Mouse (Mus musculus): ENCODE results near the gene Cd300a. TPM values are rescaled to one million over a fixed set of nuclear protein-coding genes. Genes with fewer than 3 reads are reported as not detected.

The Cd300a gene
- total RNA-seq, 2 experiments from 2014 or later: 0.51 to 0.68 TPM

DNA sequence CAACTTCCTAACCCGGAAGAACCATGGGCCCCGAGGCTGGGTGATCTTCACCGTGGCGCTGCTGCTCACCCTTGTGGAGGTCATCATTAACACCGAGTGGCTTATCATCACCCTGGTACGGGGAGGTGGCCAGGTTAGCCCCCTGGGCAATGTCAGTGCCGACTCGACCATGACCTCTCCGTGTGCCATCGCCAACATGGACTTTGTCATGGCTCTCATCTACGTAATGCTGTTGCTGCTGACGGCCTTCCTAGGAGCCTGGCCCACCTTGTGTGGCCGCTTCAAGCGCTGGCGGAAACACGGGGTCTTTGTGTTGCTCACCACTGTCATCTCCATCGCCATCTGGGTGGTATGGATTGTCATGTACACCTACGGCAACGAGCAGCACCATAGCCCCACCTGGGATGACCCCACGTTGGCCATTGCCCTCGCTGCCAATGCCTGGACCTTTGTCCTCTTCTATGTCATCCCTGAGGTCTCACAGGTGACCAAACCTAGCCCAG, 25.9 kb upstream of the Cd300a start:
- DNase-seq (ENCODE audit: low spot score in 2 of 2): no peak
- intact Hi-C loops (cut with DNase I): no loop called here

GRCm38 (mm10) chr11:114865999-114866398, 23.8 kb upstream of the Cd300a start:
- intact Hi-C loops (cut with DNase I): no loop called here
- no peak for DNase-seq (ENCODE audit: low spot score in 2 of 2)

GRCm38 (mm10) chr11:114866486-114867360, 23.1 kb upstream of the Cd300a start:
- intact Hi-C loops (cut with DNase I): no loop called here
- no peak for DNase-seq (ENCODE audit: low spot score in 2 of 2)

DNA sequence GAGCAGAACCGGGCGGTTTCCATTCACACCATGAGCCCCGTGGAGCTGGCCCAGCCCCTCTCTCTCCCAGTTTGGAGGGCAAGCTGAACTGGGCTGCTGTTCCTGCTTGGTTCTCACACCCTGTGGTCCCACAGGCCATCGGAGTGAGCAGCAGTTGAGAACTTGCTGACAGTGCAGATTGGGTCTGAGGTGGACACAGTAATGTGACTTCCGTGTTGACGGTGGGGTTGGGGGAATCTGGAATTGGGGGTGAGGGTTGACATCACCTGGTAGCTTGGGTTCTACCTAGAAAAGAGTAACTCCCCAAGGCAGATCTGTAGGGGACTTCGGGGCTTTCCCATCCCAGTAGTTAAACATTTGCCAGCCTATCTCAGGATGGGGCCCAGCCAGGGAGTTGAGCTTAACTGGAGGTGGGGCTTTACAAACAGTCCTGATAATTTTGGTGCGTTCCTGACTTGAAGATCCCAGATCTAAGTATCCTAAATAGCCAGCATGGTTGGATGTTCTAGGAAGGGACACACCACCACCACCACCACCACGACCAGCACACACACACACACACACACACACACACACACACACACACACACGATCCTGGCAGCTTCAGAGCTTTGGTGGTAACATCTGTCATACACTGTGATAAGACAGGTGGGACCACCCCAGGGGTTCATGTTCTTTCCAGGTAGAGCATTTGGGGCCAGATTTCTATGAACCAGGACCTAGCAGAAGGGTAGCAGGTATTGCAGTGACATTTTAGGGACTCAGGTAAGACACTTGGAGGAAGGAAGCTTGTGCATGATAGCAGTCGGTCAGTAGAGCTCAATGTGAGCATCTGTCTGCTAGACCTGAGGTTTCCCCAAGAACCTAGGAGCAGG, 22.2 kb upstream of the Cd300a start:
- DNase-seq (ENCODE audit: low spot score in 2 of 2): no peak
- intact Hi-C loops (cut with DNase I): no loop called here

- intact Hi-C loops (cut with DNase I): no loop called here
Observed at GRCm38 (mm10) chr11:114868280-114868679, 21.6 kb upstream of the Cd300a start.

GRCm38 (mm10) chr11:114869787-114870186, 20.1 kb upstream of the Cd300a start:
- DNase-seq (ENCODE audit: low spot score in 2 of 2): no peak
- intact Hi-C loops (cut with DNase I): no loop called here

More at GRCm38 (mm10) chr11:114868280-114868679, 21.6 kb upstream of the Cd300a start:
- no peak for DNase-seq (ENCODE audit: low spot score in 2 of 2)

- DNase-seq (ENCODE audit: low spot score in 2 of 2): no peak
- intact Hi-C loops (cut with DNase I): no loop called here
Observed at GRCm38 (mm10) chr11:114871540-114871939, 18.3 kb upstream of the Cd300a start.

- intact Hi-C loops (cut with DNase I): no loop called here
- DNase-seq (ENCODE audit: low spot score in 2 of 2): no peak
Observed at GRCm38 (mm10) chr11:114873022-114873817, 16.6 kb upstream of the Cd300a start.

GRCm38 (mm10) chr11:114874226-114875145, 15.4 kb upstream of the Cd300a start:
- intact Hi-C loops (cut with DNase I): no loop called here
- DNase-seq (ENCODE audit: low spot score in 2 of 2): no peak

GRCm38 (mm10) chr11:114875301-114875801, 14.5 kb upstream of the Cd300a start:
- intact Hi-C loops (cut with DNase I): no loop called here
- no peak for DNase-seq (ENCODE audit: low spot score in 2 of 2)

- DNase-seq (ENCODE audit: low spot score in 2 of 2): no peak
- intact Hi-C loops (cut with DNase I): loop anchor here (2.0 kb wide), 1 partner anchor 131 kb away; no protein-coding TSS in a partner anchor
Observed at GRCm38 (mm10) chr11:114876176-114876575, 13.7 kb upstream of the Cd300a start.

DNA sequence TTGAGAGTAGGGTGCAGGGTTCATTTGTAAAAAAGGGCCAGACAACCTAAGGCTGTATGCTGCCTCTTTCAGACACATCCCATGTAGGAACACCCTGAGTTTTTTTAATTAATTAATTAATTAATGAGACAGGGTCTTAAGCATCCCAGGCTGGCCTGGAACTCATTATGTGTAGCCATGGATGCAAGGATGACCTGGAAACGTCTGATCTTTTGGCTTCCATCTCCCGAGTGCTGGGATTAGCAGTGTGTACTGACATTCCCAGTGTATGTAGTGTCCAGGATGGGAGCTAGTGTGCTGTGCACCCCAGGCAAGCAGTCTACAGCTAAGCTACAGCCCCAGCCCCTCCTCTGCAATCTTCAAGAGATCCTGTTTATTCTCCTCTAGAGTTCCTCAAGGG, 13.2 kb upstream of the Cd300a start:
- no peak for DNase-seq (ENCODE audit: low spot score in 2 of 2)
- intact Hi-C loops (cut with DNase I): loop anchor here (1.0 to 2.0 kb wide), 2 partner anchors 64 to 132 kb away; no protein-coding TSS in a partner anchor

- intact Hi-C loops (cut with DNase I): loop anchor here (1.0 to 2.0 kb wide), 2 partner anchors 65 to 132 kb away; no protein-coding TSS in a partner anchor
- peak; percentile 61 to 66 for DNase-seq (ENCODE audit: low spot score in 2 of 2)
Observed at GRCm38 (mm10) chr11:114877145-114877544, 12.7 kb upstream of the Cd300a start.

GRCm38 (mm10) chr11:114879666-114880065, 10.2 kb upstream of the Cd300a start:
- intact Hi-C loops (cut with DNase I): loop anchor here (2.0 kb wide), 1 partner anchor 29 kb away; no protein-coding TSS in a partner anchor
- peak; percentile 23 to 26 for DNase-seq (ENCODE audit: low spot score in 2 of 2)

DNA sequence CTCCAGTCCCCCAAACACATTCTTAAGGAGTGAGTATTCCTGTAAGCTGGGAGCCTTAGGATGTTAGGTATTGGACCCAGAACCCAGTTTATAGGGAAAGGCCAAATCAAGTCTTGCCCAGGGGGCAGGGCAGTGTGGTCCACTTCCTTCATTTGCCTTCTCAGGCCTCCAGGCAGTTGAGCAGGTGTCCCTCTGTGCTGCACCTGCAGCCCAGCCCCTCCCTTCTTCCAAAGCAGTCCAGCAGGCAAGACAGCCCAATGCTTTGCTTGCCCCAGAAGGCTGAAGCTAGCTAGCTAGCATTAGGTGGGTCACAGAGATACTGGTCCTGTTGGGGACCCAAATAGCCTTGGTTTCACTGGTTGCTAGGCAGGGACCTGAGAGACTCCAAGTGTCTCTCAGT, 9.7 kb upstream of the Cd300a start:
- intact Hi-C loops (cut with DNase I): loop anchor here (2.0 kb wide), 1 partner anchor 29 kb away; no protein-coding TSS in a partner anchor
- no peak for DNase-seq (ENCODE audit: low spot score in 2 of 2)

DNA sequence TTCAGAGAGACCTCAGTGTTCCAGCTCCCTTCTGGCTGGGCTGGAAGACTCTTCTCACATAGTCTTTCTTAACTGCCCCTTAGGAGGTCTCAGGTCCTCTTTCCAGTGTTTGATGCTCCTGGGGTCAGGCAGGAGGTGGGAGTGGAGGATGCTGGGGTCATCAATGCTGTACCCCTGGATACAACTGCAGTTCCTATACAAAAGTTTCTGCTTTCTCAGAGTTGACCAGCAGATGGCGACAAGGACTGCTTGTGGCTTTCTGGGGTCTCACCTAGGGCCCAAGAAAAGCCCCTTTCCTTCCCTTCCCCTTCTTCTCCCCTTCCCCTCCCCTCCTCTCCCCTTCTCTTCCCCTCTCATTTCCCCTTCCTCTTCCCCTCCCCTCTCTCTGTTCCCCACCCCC, 9.3 kb upstream of the Cd300a start:
- DNase-seq (ENCODE audit: low spot score in 2 of 2): peak; percentile 44 to 71
- intact Hi-C loops (cut with DNase I): loop anchor here (2.0 kb wide), 1 partner anchor 28 kb away; no protein-coding TSS in a partner anchor

GRCm38 (mm10) chr11:114883251-114883789, 6.5 kb upstream of the Cd300a start:
- intact Hi-C loops (cut with DNase I): no loop called here

More at GRCm38 (mm10) chr11:114883251-114883789, 6.5 kb upstream of the Cd300a start:
- DNase-seq (ENCODE audit: low spot score in 2 of 2): no peak
